Mouse (Mus musculus) bone marrow macrophage, adult 2 months (primary cell): ENCODE results near the gene Srms.

Experiments
- CTCF ChIP-seq: IDR thresholded peaks from 2 replicates; pipeline ENCODE4 v1.5.1; 2012; ENCODE audit warnings: low read depth, mild to moderate bottlenecking, low read length, moderate library complexity
- POLR2A ChIP-seq: IDR thresholded peaks from 2 replicates; pipeline ENCODE4 v1.6.1; 2012; ENCODE audit warnings: mild to moderate bottlenecking, low read depth, low read length, borderline replicate concordance

DNA sequence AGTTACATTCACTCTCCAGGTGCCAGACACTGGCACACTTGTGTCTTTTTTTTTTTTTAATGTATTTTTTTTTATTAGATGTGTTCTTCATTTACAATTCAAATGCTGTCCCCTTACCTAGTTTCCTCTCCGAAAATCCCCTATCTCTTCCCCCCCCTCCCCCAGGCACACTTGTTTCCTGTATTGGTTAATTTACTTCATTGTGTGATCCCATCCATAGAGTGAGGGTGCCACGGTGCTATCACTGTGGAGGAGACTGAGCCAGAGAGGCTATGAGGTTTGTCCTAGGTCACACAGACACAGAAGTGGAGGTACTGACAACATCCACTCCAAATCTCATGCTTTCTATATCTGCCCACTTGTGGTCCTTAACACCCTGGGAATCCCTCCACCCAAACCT is 25.9 kb upstream of the Srms start:
- no peak for TF ChIP-seq POLR2A
- no peak for TF ChIP-seq CTCF
